Mouse (Mus musculus) C2C12 (cell line): ENCODE measurements around the gene Cyp2e1.

Source experiments
- CEBPB ChIP-seq: IDR thresholded peaks from one replicate; pipeline ENCODE4 v1.6.1; 2011; ENCODE audit warnings: low read depth, mild to moderate bottlenecking, control low read depth, moderate library complexity
- CTCF ChIP-seq: IDR thresholded peaks from one replicate; pipeline ENCODE4 v1.5.1; 2011; ENCODE audit not compliant: control insufficient read depth, insufficient read depth, insufficient read length
- FOSL1 ChIP-seq: IDR thresholded peaks from one replicate; pipeline ENCODE4 v1.8.0; 2011; ENCODE audit warnings: mild to moderate bottlenecking, low read length; ENCODE audit not compliant: poor library complexity, insufficient read depth, severe bottlenecking
- MAX ChIP-seq: IDR thresholded peaks from one replicate; pipeline ENCODE4 v1.6.1; 2011; ENCODE audit warnings: mild to moderate bottlenecking, control low read depth
- USF1 ChIP-seq: IDR thresholded peaks from one replicate; pipeline ENCODE4 v1.6.1; 2011; ENCODE audit warnings: low read depth, mild to moderate bottlenecking, control low read depth, moderate library complexity

GRCm38 (mm10) chr7:140780548-140780947 lies 17.0 kb downstream of the Cyp2e1 start:
- TF ChIP-seq CTCF (no peak), FOSL1 (no peak), MAX (no peak), CEBPB (no peak), USF1 (no peak)
